Mouse (Mus musculus): ENCODE results near the gene Pde7b.

The Pde7b gene

DNA sequence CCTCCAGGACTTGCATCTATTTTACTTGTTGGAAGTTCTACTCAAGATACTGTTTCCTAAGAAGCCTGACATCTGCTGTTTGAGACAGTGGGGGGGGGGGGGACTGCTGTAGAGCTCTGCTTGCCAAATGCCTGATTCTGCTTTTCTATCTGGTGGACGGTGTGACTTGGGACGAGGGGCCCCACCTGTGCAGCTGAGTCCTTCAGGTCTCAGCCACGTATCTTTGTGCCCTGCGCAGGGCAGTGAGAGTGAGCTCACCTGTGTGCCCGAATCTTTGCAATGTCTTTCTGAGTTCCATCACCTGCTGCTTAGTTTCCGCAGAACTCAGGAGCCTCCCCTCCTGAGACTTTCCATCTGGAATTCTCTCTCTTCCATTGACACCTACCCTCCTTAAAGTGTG is 70.7 kb downstream of the Pde7b start:
- no peak for DNase-seq (ENCODE audit: low spot score)

- DNase-seq (ENCODE audit: low spot score), result no peak
Measured at GRCm38 (mm10) chr10:20653299-20653698, 71.6 kb downstream of the Pde7b start.

DNA sequence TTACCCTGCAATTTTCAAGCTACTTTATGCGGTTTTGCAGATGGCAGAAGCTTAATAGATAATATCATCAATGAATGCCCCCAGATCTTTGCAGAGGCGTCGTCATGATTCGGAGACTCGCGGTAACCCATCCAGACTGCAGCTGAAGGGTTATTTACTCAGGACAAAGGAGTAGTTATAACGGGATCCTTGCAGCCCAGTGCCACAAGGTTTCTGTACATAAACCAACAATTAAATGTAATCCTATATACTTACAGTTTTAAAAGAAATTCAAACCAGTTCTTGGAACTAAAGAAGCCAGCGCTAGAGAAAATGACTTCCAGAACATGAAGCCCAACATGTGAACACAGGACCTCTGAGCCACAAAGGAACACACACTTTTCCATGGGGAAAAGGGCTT is 88.5 kb downstream of the Pde7b start:
- no peak for DNase-seq (ENCODE audit: low spot score)

DNA sequence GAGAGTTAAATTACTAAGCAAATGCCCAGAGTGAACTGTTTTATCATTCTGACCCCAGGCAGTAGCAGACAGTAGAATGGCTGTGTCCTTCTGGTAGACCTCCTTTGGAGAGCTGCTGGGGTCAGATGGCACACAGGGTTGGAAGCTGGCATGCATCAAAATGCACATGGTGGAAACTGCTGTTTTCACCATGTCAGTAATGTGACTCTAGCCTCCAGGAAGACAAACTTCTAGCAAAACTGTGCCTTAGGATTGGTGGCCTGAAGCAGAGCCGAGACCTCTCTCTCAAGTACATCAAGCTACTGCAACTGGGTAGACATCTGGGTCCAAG is 91.8 kb downstream of the Pde7b start:
- DNase-seq (ENCODE audit: low spot score), result no peak

DNA sequence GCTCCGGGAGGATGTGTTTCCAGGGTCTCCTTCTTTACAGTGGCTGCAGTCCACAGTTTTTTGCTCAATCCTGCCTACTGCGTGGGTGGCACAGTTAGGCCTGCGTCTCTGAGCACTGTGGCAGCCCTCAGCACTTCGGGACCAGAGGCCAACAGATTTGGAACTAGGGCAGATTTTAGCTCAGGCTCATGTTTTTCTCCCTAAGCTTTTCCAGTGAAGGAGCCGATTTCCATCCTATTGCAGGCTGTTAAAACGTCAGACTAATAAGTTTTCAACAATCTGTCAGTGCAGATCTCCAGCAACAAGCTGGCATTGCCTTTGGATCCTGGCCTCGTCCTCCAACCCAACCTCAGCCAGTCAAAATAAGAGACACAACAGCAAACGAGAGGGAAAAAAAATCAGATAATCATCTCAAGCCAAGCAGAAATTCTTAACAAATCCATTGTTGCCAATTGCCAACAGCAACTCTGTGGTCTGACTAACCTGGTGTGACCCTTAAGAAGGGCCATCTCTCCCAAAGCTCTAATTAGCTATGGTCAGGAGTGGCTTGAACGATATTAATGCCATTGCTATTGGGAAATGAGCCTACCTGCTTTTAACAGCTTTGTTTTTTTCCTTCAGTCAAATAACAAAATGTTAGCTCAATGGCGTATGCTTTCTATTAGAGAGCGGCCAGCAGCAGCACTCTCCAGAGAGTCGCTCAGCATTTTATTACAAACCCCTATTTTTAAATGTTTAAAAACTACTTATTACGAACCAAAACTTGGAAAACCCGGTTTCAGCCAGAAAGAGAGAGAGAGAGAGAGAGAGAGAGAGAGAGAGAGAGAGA is 92.4 kb downstream of the Pde7b start:
- no peak for DNase-seq (ENCODE audit: low spot score)

GRCm38 (mm10) chr10:20630122-20630521 is 94.8 kb downstream of the Pde7b start:
- no peak for DNase-seq (ENCODE audit: low spot score)

DNA sequence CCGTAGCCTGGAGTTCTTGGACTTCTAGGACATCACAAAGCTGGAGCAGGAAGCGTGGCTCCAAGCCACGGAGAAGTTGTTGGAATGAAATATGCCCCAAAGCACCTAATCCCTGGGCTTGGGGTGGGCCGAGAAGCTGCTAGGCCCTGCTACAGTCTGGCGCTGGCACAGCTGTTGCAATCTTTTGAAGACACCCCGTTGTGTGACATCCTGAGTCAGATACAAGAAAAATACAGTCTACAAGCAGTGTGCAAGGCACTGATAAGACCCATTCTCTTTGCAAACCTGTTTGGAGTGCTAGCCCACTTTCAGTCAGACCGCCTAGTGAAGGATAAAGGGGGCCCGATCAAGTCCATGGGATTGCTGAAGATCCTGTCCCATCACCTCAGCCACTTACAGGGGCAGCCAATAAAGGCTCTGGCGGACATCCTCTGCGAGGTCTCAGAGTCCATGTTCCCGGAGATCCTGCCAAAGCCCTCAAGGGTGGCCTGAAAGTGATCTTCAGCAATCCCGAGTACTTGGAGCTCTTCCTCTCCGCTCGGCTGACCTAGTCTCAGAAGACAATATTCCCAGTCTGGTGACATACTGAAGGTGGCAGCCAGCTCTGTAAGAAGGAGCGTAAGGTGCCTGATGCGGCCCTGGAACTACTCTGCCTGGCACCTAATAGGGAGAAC is 99.0 kb downstream of the Pde7b start:
- no peak for DNase-seq (ENCODE audit: low spot score)

- DNase-seq (ENCODE audit: low spot score), result no peak
Measured at GRCm38 (mm10) chr10:20621661-20622454, 103.0 kb downstream of the Pde7b start.

GRCm38 (mm10) chr10:20606007-20606406 is 118.9 kb downstream of the Pde7b start:
- no peak for DNase-seq (ENCODE audit: low spot score)

- DNase-seq (ENCODE audit: low spot score), result no peak
Measured at GRCm38 (mm10) chr10:20595107-20595810, 129.6 kb downstream of the Pde7b start.

GRCm38 (mm10) chr10:20594015-20594414 is 130.9 kb downstream of the Pde7b start:
- no peak for DNase-seq (ENCODE audit: low spot score)

DNA sequence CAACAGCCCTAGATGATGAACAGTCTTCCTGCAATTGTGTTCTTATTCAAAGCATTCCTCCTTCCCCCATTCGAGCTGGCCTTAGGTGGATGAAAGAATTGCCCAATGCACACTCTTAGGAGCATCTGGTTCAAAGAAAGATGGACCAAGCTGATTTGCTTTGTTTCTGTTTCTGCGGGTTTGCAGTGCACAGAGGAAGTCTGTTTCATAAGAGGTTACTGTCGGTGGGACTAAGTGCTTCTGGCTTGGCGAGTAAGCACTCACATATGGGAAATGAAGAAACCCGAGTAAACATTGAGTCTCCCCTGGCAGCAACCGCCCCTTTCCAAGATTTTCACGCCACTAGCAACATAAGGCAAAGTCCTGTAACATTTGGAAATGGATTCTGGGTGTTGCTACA is 134.8 kb downstream of the Pde7b start:
- DNase-seq (ENCODE audit: low spot score), result no peak

DNA sequence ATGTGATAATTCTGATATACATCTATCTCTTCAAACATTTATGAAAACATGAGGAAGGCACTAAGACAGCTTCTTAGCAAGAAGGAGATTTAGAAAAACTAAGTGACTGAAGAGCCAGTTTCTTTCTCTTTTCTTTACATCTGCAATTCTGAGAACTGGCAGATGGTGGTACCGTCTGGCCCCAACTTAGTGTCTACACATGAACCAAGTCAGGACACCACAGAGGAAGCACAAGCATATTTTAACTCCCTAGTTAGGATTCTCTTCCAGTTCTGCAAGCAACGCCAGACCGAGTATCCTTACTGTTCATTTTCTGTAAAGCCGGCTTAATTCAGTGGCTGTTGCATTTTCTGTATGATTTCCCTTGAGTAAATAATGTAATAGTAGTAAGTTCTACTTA is 138.9 kb downstream of the Pde7b start:
- no peak for DNase-seq (ENCODE audit: low spot score)

- DNase-seq (ENCODE audit: low spot score), result no peak
Measured at GRCm38 (mm10) chr10:20575002-20575401, 149.9 kb downstream of the Pde7b start.

DNA sequence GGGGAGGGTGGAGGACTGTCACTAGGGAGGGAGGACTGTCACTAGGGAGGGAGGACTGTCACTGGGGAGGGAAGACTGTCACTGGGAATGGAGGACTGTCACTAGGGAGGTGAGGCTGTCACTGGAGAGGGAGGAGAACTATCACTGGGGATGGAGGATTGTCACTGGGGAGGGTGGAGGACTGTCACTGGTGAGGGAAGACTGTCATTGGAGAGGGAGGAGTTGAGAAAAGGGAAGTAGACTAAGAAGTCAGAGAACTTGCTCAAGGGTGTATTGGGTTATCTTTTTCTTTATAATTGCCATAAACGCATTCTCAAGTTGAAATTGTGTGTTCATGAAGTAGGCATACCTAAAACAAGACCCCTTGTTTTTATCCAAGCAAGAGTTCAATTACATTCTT is 150.5 kb downstream of the Pde7b start:
- DNase-seq (ENCODE audit: low spot score), result no peak

DNA sequence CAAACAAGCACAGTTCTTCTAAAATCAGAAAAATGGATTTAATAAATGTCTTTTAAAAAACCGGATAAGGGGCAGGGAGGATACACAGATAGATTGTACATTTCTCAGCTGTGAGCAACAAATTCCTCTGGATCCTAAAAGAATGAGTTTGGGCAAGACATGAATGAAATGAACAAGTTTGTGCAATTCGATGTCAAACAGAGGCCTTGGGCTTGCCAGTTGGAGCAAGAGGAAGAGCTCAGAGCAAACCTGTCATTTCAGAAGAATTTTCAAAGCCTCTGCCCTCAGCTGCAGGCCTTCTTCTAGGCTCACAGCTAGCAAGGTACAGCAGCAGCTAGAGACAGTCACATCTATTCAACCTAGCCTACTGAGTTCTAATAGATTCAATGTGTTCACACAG is 153.4 kb downstream of the Pde7b start:
- no peak for DNase-seq (ENCODE audit: low spot score)

- no peak for DNase-seq (ENCODE audit: low spot score)
Measured at GRCm38 (mm10) chr10:20568630-20569029, 156.2 kb downstream of the Pde7b start.

- no peak for DNase-seq (ENCODE audit: low spot score)
Measured at GRCm38 (mm10) chr10:20567684-20568236, 157.1 kb downstream of the Pde7b start.

GRCm38 (mm10) chr10:20556477-20556876 is 168.4 kb downstream of the Pde7b start:
- no peak for DNase-seq (ENCODE audit: low spot score)

GRCm38 (mm10) chr10:20551341-20551740 is 173.5 kb downstream of the Pde7b start:
- DNase-seq (ENCODE audit: low spot score), result no peak

DNA sequence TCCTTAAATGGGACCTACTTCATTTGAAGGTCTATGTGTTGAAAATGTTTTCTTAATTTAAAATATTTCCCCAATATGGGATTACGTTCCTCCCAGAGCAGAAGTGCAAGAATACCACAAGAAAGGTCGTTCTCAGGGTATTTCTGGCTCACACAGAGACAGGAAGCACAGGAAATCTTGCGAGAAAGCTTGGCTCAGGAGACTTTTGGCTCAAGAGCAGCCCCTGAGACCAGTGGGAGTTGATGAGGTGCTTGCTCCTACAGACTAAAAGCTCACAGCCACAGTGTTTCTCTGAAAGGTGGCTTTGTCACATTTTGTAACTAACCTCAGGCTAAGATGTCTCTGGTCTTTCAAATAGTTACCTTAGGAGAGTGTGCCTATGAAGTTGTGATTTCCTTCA is 174.1 kb downstream of the Pde7b start:
- DNase-seq (ENCODE audit: low spot score), result peak; percentile 11

GRCm38 (mm10) chr10:20550161-20550560 is 174.7 kb downstream of the Pde7b start:
- no peak for DNase-seq (ENCODE audit: low spot score)
